Mouse (Mus musculus) hindbrain, embryonic 13.5 days (tissue): ENCODE measurements around the gene Snap23. TPM values are rescaled to one million over a fixed set of nuclear protein-coding genes. Genes with fewer than 3 reads are reported as not detected.

Experiments used
- ATAC-seq: fragments of 200-750 bp; cut with Nextera tagmentation; 2 replicates; pipeline ENCODE4 v1.8.0; 2017; ENCODE audit warnings: moderate TSS enrichment; ENCODE audit not compliant: low FRiP score
- H3K27ac ChIP-seq: fragments of 300-500 bp; sonication (generic); 2 replicates; pipeline ENCODE4 v1.5.1; 2015; ENCODE audit warnings: inconsistent platforms, mild to moderate bottlenecking, moderate library complexity
- H3K27me3 ChIP-seq: fragments of 300-500 bp; sonication (generic); 2 replicates; pipeline ENCODE4 v1.6.1; 2015; ENCODE audit warnings: mild to moderate bottlenecking, inconsistent platforms
- H3K36me3 ChIP-seq: fragments of 300-500 bp; sonication (generic); 2 replicates; pipeline ENCODE4 v1.6.1; 2015; ENCODE audit warnings: mild to moderate bottlenecking, inconsistent platforms
- H3K4me1 ChIP-seq: fragments of 300-500 bp; sonication (generic); replicated peaks from 2 replicates; pipeline ENCODE4 v1.6.1; 2015; ENCODE audit warnings: inconsistent platforms
- H3K4me2 ChIP-seq: fragments of 300-500 bp; sonication (generic); 2 replicates; pipeline ENCODE4 v1.6.1; 2015; ENCODE audit warnings: inconsistent platforms, mild to moderate bottlenecking, moderate library complexity
- H3K4me3 ChIP-seq: fragments of 300-500 bp; sonication (generic); 2 replicates; pipeline ENCODE4 v1.5.1; 2015; ENCODE audit warnings: mild to moderate bottlenecking, inconsistent platforms
- H3K9ac ChIP-seq: fragments of 300-500 bp; sonication (generic); 2 replicates; pipeline ENCODE4 v1.6.1; 2015; ENCODE audit warnings: mild to moderate bottlenecking, inconsistent platforms
- H3K9me3 ChIP-seq: fragments of 300-500 bp; sonication (generic); 2 replicates; pipeline ENCODE4 v1.6.1; 2016; ENCODE audit warnings: inconsistent platforms
- WGBS: fragments of 180-500 bp; shearing (Covaris S2); methylation state at CpG from one replicate; pipeline ENCODE4 v1.1.7; 2015; 5-methylcytosine and 5-hydroxymethylcytosine counted together
- polyA plus RNA-seq: library from polyadenylated mRNA; unstranded; fragments of >200 nt; fragmentation: Nextera tagmentation; extraction: Ambion mirVana; gene quantifications from 2 replicates; pipeline ENCODE4 v1.2.1, GENCODE M21; 2015

Snap23 gene
- polyA plus RNA-seq, 1 experiment from 2014 or later, result 23.7 TPM

DNA sequence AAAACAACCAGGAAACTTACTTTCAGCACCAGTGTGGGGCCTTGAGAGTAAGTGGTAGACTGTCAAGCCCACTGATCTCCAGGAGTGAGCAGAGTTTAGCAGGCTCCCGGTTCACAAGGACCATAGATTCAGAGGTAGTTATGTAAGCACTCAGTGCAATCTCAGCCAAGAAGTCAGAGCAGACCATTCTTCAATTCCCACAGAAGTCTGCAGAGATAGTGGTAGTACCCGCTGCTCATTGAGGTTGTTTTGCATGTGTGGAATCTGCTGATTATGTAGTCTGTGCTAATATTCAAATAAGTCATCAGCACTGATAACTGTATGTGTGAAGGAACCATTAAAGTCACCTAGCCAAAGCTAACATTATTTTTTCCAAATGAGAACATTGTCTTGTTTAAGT is 63.2 kb downstream of the Snap23 start:
- H3K4me2 ChIP-seq, result no peak overlapping the region
- ATAC-seq, result no peak

DNA sequence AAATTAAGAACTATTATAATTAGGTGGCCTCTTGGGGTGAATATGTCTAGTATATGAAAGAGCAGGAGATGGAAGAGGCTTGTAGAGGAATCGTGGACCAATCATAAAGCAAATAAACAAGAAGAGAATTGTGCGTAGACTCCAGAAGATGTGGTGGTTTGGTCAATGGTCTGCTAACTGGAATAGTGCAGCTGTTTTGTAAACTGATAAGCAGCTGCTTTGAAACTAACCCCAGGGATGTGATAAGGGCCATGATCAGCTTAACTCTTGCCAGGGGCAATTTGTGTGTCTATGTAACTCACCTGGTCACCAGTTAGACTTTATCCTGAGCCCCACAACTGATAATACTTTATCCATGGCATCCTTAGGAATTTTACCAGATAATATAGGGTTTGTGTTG is 64.0 kb downstream of the Snap23 start:
- 93% methylated on average over 2 of the region's 2 CpGs for WGBS
- Histone ChIP-seq H3K4me2 (no peak overlapping the region), H3K9ac (no peak overlapping the region), H3K27ac (no peak overlapping the region), H3K27me3 (no peaks in the 10 kb centered on the region), H3K9me3 (no peaks in the 10 kb centered on the region), H3K4me3 (no peak overlapping the region), H3K4me1 (peaks cover 16% of the 10 kb centered on the region), H3K36me3 (peaks cover 11% of the 10 kb centered on the region)
- ATAC-seq, result no peak

More for the DNA sequence above, 63.2 kb downstream of the Snap23 start:
- H3K4me3 ChIP-seq, result no peak overlapping the region
- H3K36me3 ChIP-seq, result peaks cover 11% of the 10 kb centered on the region
- no peak overlapping the region for H3K27ac ChIP-seq
- WGBS, result 84% methylated on average over 2 of the region's 2 CpGs
- H3K4me1 ChIP-seq, result peaks cover 16% of the 10 kb centered on the region
- H3K9ac ChIP-seq, result no peak overlapping the region
- H3K9me3 ChIP-seq, result no peaks in the 10 kb centered on the region
- H3K27me3 ChIP-seq, result no peaks in the 10 kb centered on the region

DNA sequence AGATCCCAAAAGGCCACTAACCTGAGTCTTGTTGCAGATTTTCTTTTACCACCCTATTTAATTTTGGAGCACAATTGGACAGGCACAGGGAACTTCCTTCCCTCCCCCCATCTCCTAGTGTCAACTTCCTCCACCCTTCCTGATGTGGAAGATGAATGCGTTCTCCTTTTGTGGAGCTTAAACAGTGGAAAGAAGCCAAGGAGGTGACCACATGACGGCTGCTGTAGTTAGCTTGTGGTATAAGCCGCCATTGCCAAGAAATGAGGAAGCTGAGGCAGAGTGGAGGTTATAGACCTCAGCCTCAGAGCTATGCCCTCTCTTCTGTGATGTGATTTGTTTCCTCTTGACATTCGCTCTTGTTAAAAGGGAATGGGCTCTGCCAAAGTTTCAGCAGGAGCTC is 64.5 kb downstream of the Snap23 start:
- 89% methylated on average over 4 of the region's 4 CpGs for WGBS
- H3K27me3 ChIP-seq, result no peaks in the 10 kb centered on the region
- H3K4me2 ChIP-seq, result no peak overlapping the region
- H3K4me1 ChIP-seq, result peaks cover 16% of the 10 kb centered on the region
- peaks cover 11% of the 10 kb centered on the region for H3K36me3 ChIP-seq
- no peaks in the 10 kb centered on the region for H3K9me3 ChIP-seq
- H3K27ac ChIP-seq, result no peak overlapping the region
- no peak overlapping the region for H3K9ac ChIP-seq
- no peak for ATAC-seq
- H3K4me3 ChIP-seq, result no peak overlapping the region

DNA sequence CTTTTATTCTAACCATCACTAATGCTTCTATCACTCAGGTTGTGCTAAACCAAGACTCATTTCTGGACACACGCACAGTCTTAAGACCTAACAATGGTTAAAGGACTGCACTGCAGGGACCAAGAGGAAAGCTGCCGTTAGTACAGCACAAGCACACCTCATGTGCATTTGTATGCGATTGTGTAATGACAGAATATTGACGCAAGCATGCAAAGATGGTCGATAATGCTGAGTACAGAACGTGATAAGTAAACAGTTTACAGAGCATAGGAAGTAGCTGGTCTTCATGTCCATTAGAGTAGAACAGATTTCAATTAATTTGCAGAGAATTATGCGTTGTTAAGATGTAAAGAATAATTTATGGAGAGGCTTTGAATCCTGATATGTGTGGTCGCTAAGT is 73.4 kb downstream of the Snap23 start:
- no peaks in the 10 kb centered on the region for H3K36me3 ChIP-seq
- H3K9ac ChIP-seq, result no peak overlapping the region
- H3K4me3 ChIP-seq, result no peak overlapping the region
- H3K27me3 ChIP-seq, result no peaks in the 10 kb centered on the region
- WGBS, result 91% methylated on average over 8 of the region's 8 CpGs
- no peak for ATAC-seq
- H3K4me2 ChIP-seq, result no peak overlapping the region
- no peaks in the 10 kb centered on the region for H3K9me3 ChIP-seq
- no peak overlapping the region for H3K27ac ChIP-seq
- H3K4me1 ChIP-seq, result no peaks in the 10 kb centered on the region

DNA sequence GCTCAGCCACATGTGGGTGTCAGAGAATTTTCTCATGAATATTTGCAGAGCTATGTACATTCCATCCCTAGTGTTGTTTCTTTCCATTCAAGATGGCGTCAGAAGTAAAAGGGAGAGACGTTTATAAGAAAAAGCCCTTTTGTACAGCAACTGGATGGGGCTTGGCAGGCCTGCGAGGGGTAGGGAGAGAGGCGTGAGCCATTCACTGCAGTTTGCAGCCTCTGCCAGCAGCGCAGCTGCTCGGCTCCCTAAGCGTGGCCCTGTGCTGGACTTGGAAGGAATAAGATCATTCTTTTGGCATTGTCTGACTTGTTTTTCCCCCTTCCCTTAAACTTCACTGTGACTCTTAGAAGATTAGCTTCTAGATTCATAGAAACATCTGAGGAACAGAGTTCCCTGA is 76.4 kb downstream of the Snap23 start:
- H3K36me3 ChIP-seq, result no peaks in the 10 kb centered on the region
- no peak overlapping the region; the same call in 1 of the 2 replicates for H3K9ac ChIP-seq
- no peak overlapping the region for H3K4me2 ChIP-seq
- WGBS, result 64% methylated on average over 7 of the region's 7 CpGs
- no peaks in the 10 kb centered on the region for H3K9me3 ChIP-seq
- no peak for ATAC-seq
- H3K27ac ChIP-seq, result peak overlapping the region; percentile 30; the same call in 1 of the 2 replicates
- H3K4me3 ChIP-seq, result no peak overlapping the region
- no peaks in the 10 kb centered on the region for H3K27me3 ChIP-seq
- no peaks in the 10 kb centered on the region for H3K4me1 ChIP-seq

DNA sequence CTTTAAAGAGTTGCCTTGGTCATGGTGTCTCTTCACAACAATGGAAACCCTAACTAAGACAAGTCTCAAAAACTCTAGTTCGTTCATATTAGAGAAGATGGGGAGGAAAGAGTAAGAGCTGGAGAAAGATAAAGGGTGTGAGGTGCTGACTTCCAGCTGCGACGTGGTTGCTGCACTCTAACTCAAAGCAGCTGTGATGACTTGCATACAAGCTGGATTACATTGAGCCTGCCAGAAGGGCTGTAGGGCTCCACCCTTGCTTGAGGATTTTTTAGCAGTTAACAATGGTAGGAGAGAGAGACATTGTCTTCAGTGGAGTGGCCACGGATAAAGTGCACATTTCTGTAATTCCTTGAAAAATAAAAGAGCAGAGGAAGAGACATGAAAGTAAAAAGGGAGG is 79.3 kb downstream of the Snap23 start:
- ATAC-seq, result no peak
- Histone ChIP-seq H3K27me3 (no peaks in the 10 kb centered on the region), H3K27ac (no peak overlapping the region), H3K9ac (no peak overlapping the region), H3K4me2 (no peak overlapping the region), H3K4me3 (no peak overlapping the region), H3K36me3 (no peaks in the 10 kb centered on the region), H3K4me1 (no peaks in the 10 kb centered on the region), H3K9me3 (no peaks in the 10 kb centered on the region)
- 80% methylated on average over 4 of the region's 4 CpGs for WGBS

Other genes starting within 250 kb of the Snap23 start
- 44.8 and 47.4 TPM in 2 replicates for gene Vps39, start 214.5 kb upstream of the Snap23 start, polyA plus RNA-seq
- gene Ganc, start 163.8 kb upstream of the Snap23 start, polyA plus RNA-seq, result 10.3 and 12.0 TPM in 2 replicates
- 8.4 and 9.6 TPM in 2 replicates for gene Tmem87a, start 163.6 kb upstream of the Snap23 start, polyA plus RNA-seq
- 1.5 and 1.6 TPM in 2 replicates for gene Capn3, start 111.7 kb upstream of the Snap23 start, polyA plus RNA-seq
- gene Zfp106, start 3.8 kb upstream of the Snap23 start, polyA plus RNA-seq, result 43.6 and 44.2 TPM in 2 replicates
- gene Haus2, start 41.7 kb downstream of the Snap23 start, polyA plus RNA-seq, result 29.3 and 31.8 TPM in 2 replicates
- gene Lrrc57, start 41.8 kb downstream of the Snap23 start, polyA plus RNA-seq, result 34.1 and 36.1 TPM in 2 replicates
- 5.0 TPM in 2 replicates for gene Stard9, start 61.5 kb downstream of the Snap23 start, polyA plus RNA-seq